Mouse (Mus musculus) liver, embryonic 15.5 days (tissue): ENCODE data around the gene Mcts2. TPM values are rescaled to one million over a fixed set of nuclear protein-coding genes. Genes with fewer than 3 reads are reported as not detected.
"Not testable (repeated sequence)": the region's sequence is repeated elsewhere in the genome, so short reads cannot be mapped to it uniquely, and the experiment has no call there.

Experiments used
- ATAC-seq: fragments of 200-750 bp; cut with Nextera tagmentation; 2 replicates; pipeline ENCODE4 v1.8.0; 2017; ENCODE audit warnings: moderate number of reproducible peaks, mild to moderate bottlenecking, moderate library complexity; ENCODE audit not compliant: insufficient read depth
- H3K27ac ChIP-seq: fragments of 300-500 bp; sonication (generic); replicated peaks from 2 replicates; pipeline ENCODE4 v1.5.1; 2015; ENCODE audit warnings: mild to moderate bottlenecking, inconsistent platforms
- H3K27me3 ChIP-seq: fragments of 300-500 bp; sonication (generic); 2 replicates; pipeline ENCODE4 v1.6.1; 2015; ENCODE audit warnings: mild to moderate bottlenecking, inconsistent platforms
- H3K36me3 ChIP-seq: fragments of 300-500 bp; sonication (generic); replicated peaks from 2 replicates; pipeline ENCODE4 v1.6.1; 2015; ENCODE audit warnings: moderate library complexity, mild to moderate bottlenecking, inconsistent platforms
- H3K4me1 ChIP-seq: fragments of 300-500 bp; sonication (generic); replicated peaks from 2 replicates; pipeline ENCODE4 v1.6.1; 2015; ENCODE audit warnings: inconsistent platforms
- H3K4me2 ChIP-seq: fragments of 300-500 bp; sonication (generic); 2 replicates; pipeline ENCODE4 v1.6.1; 2015; ENCODE audit warnings: moderate library complexity, mild to moderate bottlenecking, inconsistent platforms
- H3K4me3 ChIP-seq: fragments of 300-500 bp; sonication (generic); replicated peaks from 2 replicates; pipeline ENCODE4 v1.5.1; 2015; ENCODE audit warnings: mild to moderate bottlenecking, inconsistent platforms
- H3K9ac ChIP-seq: fragments of 300-500 bp; sonication (generic); 2 replicates; pipeline ENCODE4 v1.6.1; 2015; ENCODE audit warnings: moderate library complexity, mild to moderate bottlenecking, inconsistent platforms
- H3K9me3 ChIP-seq: fragments of 300-500 bp; sonication (generic); replicated peaks from 2 replicates; pipeline ENCODE4 v1.6.1; 2016; ENCODE audit warnings: inconsistent platforms
- WGBS: fragments of 180-500 bp; shearing (Covaris S2); methylation state at CpG from one replicate; pipeline ENCODE4 v1.1.7; 2015; ENCODE audit warnings: mixed read lengths; ENCODE audit not compliant: insufficient replicate concordance; 5-methylcytosine and 5-hydroxymethylcytosine counted together
- polyA plus RNA-seq: library from polyadenylated mRNA; unstranded; fragments of >200 nt; fragmentation: Nextera tagmentation; extraction: Ambion mirVana; gene quantifications from 2 replicates; pipeline ENCODE4 v1.2.1, GENCODE M21; 2015

Mcts2 gene
- polyA plus RNA-seq = 12.1 and 12.4 TPM in 2 replicates

DNA sequence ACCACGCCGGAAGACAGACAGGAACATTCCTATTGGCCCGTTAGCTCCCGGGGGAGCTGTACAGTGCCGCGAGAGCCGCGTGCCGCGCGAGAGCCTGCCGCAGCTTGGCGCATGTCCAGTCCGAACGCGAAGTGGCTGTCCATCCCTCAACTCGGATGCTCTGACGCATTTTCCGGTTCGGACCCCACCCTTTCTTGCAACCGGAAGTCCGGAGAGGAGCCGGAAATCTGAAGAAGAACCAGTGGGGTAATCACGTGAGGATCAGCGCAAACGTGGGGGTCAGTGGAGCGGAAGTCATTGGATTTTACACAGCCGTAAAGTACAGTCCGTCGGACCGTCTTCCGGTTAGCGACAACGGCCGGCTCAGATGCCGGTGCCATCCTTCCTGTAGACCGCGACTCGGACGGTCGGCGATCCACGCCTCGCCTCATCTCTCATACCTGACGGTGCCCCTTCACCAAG, at the start of gene Mcts2:
Gene Mcts2, plus strand, starts transcription at position 230 of the 462 bp plus-strand sequence.
- peaks cover 32% of the 10 kb centered on the region for H3K4me1 ChIP-seq
- peak within 1 kb of the TSS; percentile 45 for H3K9ac ChIP-seq
- WGBS = 61% methylated on average over 45 of the region's 45 CpGs
- ATAC-seq = peak; percentile 96
- no peaks in the 10 kb centered on the region for H3K9me3 ChIP-seq
- H3K27me3 ChIP-seq = no peaks in the 10 kb centered on the region
- peak within 1 kb of the TSS; percentile 38 for H3K27ac ChIP-seq
- peak within 1 kb of the TSS; percentile 69 for H3K4me2 ChIP-seq
- peak within 1 kb of the TSS; percentile 63 for H3K4me3 ChIP-seq
- peaks cover 94% of the 10 kb centered on the region for H3K36me3 ChIP-seq

DNA sequence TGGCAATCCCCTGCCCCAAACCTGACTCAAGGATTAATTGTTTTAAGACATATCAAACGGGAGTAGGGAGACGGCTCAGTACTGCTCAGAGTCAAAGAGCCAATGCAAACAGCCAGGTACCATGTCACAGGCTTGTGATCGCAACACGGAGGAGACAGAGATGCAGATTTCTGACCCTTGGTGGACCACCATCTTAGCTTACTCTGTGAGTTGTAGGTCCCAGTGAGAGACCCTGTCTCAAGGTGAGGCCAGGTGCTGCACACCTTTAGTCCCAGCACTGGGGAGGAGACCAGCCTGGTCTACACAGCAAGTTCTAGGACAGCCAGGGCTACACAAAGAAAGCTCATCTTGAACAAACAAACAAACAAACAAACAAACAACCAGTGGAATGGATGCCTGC, 49.5 kb upstream of the Mcts2 start:
- no peak overlapping the region for H3K4me2 ChIP-seq
- 0 out of 2 replicates have a peak overlapping the region, but pooled peaks have one; percentile 6 for H3K27ac ChIP-seq
- H3K4me1 ChIP-seq = no peaks in the 10 kb centered on the region
- WGBS = 71% methylated on average over 4 of the region's 4 CpGs
- H3K4me3 ChIP-seq = no peak overlapping the region
- H3K36me3 ChIP-seq = no peaks in the 10 kb centered on the region
- no peaks in the 10 kb centered on the region for H3K9me3 ChIP-seq
- no peak overlapping the region for H3K9ac ChIP-seq
- H3K27me3 ChIP-seq = peaks cover 11% of the 10 kb centered on the region
- ATAC-seq = no peak

DNA sequence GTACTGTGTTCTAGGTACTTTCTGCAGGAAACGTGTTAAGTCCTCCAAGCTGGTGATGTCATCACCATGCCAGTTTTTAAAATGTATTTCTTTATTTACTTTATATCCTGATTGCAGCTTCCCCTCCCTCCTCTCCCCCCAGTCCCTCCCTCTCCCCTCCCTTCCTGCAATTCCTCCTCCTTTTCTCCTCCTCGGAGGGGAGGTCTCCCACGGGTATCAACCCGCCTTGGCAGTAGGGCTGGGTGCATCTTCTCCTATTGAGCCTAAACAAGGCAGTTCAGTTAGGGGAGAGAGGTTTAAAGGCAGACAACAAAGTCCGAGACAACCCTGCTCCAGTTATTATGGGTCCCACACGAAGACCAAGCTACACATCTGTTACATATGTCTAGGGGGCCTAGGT, 48.0 kb upstream of the Mcts2 start:
- no peaks in the 10 kb centered on the region for H3K9me3 ChIP-seq
- H3K27me3 ChIP-seq = peaks cover 4% of the 10 kb centered on the region; the same call in 1 of the 2 replicates
- H3K36me3 ChIP-seq = no peaks in the 10 kb centered on the region
- no peak for ATAC-seq
- no peaks in the 10 kb centered on the region for H3K4me1 ChIP-seq
- no peak overlapping the region for H3K4me3 ChIP-seq
- H3K4me2 ChIP-seq = no peak overlapping the region
- H3K9ac ChIP-seq = no peak overlapping the region
- 46% methylated on average over 6 of the region's 6 CpGs for WGBS
- no peak overlapping the region; the same call in 1 of the 2 replicates for H3K27ac ChIP-seq

DNA sequence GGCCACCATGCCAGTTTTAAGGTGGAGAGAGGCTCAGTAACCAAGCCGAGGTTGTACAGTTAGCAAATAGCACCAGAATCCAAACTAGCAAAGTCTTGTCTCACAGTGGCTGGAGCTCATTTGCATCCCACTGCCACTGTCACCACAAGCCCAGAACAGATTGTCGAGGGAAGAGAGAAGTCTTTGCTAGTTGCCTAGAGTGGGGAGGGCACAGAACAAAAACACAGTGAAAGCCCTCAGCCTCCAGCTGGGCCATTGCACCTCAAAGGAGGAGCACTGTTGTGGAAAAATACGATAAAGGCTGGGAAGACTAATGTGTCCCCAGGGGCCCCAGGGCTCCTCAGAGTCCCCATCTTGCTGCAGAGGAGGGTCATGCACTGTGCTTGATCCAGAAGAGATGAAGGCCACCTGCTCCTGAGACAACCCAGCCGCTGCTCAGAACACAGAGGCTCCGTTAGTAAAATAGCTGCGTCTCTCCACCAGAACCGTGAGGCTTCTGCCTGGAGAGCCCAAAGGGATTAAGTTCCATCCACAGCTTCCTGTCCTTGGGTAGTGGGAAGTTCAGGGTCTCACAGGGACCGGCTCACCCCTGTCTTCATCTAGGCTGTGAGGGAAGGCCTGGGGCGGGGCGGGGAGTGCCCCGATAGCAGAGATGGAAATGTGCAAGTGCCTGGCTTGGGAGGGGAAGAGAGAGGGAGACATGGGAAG, 47.3 kb upstream of the Mcts2 start:
- no peak overlapping the region for H3K4me2 ChIP-seq
- no peaks in the 10 kb centered on the region for H3K9me3 ChIP-seq
- H3K36me3 ChIP-seq = no peaks in the 10 kb centered on the region
- H3K27me3 ChIP-seq = 0 out of 2 replicates have a peak, but pooled peaks cover under 1% of the 10 kb centered on the region
- ATAC-seq = no peak
- H3K27ac ChIP-seq = no peak overlapping the region; the same call in 1 of the 2 replicates
- WGBS = 36% methylated on average over 11 of the region's 11 CpGs
- H3K4me3 ChIP-seq = no peak overlapping the region
- no peak overlapping the region for H3K9ac ChIP-seq
- no peaks in the 10 kb centered on the region for H3K4me1 ChIP-seq

DNA sequence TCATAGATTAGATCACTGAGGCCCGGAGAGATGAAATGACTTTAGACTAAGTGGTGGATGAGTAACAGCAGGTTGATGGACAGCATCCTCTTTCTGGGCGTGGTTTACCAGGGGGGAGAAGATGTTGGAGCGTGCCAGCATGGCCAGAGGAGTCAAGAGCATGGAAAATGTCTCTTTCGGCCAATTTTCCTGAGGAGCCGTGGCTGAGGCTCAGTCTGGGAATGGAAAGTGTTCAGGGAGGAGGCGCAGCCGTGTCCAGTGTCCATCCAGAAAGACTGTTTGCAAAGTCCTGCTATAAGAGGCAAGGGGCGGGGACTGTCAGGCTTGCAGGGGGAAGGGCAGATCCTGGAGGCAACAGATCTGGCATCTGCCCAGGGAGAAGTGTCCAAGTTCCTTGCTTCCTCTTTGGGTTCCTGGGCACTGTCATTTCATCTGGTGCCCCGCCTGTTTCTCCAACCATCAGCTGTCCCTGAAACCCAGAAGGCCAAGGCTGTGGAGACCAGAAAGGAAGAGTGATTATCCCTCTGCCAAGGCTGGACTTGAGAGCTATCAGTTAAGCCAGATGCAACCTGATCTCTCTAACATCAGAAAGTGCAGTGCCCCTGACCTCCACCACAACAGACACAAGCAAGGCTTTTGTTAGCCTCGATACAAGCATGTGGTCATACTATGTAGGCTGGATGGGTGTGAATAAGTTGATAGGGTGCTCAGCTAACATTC, 33.8 kb upstream of the Mcts2 start:
- Histone ChIP-seq H3K27me3 (no peaks in the 10 kb centered on the region; the same call in 1 of the 2 replicates), H3K9ac (no peak overlapping the region), H3K27ac (no peak overlapping the region), H3K4me3 (no peak overlapping the region), H3K36me3 (no peaks in the 10 kb centered on the region), H3K4me2 (no peak overlapping the region), H3K4me1 (peaks cover 5% of the 10 kb centered on the region; the same call in 1 of the 2 replicates), H3K9me3 (no peaks in the 10 kb centered on the region)
- no peak for ATAC-seq
- 39% methylated on average over 10 of the region's 10 CpGs for WGBS

DNA sequence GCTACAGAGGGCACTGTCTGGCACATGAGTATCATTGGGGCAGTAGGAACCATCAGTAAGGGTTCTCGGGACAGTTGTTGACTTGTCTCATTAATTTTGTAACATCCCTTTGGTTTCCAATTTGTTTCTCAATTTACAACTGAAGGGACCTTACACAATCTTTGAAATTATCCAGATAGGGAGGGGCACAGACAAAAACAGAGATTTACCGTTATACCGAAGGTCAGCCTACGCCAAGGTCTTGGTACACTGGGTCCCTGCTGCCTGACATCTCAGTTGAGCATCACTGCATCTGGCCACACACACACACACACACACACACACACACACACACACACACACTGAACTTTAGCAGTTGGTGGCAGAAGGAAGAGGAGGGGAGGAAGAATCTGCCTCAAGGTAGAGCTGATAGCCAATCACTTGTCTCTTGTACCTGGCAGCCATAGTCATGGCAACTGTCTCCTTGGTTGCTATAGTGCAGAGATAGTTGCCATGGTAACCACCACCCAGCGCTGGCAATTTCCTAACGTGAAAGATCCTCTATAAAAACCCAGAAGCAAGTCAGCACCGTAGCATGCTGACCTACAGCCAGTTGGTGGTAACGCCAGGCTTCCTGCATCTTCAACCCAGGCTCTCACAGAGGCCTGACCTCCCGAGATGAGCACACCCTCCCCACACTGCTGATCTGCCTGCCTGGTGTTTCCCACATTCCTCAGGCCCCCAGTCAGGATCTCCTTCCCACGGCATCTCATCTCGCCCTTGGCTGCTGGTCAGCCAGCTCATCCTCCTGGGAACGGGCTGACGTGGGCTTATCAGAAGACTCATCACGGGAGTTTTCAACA, 32.7 kb upstream of the Mcts2 start:
- H3K9ac ChIP-seq = no peak overlapping the region
- no peak overlapping the region for H3K27ac ChIP-seq
- no peak overlapping the region for H3K4me2 ChIP-seq
- H3K9me3 ChIP-seq = no peaks in the 10 kb centered on the region
- H3K36me3 ChIP-seq = no peaks in the 10 kb centered on the region
- peaks cover 5% of the 10 kb centered on the region; the same call in 1 of the 2 replicates for H3K4me1 ChIP-seq
- no peak overlapping the region for H3K4me3 ChIP-seq
- no peak for ATAC-seq
- no peaks in the 10 kb centered on the region; the same call in 1 of the 2 replicates for H3K27me3 ChIP-seq
- 37% methylated on average over 14 of the region's 14 CpGs for WGBS

DNA sequence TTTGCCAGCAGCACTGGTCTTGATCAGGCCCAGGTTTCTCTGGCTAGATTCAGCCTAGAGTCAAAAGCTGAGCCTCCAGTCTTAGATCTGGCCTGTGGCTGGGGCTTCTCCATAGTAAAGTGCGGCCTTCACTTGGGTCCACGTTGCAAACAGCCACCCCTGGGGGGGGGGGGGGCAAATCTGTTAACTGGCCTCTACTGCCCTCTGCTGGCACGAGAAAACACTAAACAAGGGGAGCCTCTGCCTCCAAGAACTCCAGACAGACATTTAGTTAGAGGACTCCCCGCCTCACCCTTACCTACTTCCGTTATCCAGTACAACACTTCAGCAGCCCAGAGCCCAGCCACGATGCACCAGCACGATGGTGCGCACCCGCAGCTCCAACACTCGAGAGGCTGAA, 29.4 kb upstream of the Mcts2 start:
- Histone ChIP-seq H3K4me1 (peaks cover 5% of the 10 kb centered on the region; the same call in 1 of the 2 replicates), H3K4me3 (no peak overlapping the region), H3K27ac (no peak overlapping the region), H3K36me3 (no peaks in the 10 kb centered on the region), H3K9ac (no peak overlapping the region), H3K27me3 (no peaks in the 10 kb centered on the region; the same call in 1 of the 2 replicates), H3K9me3 (no peaks in the 10 kb centered on the region), H3K4me2 (no peak overlapping the region)
- WGBS = 53% methylated on average over 10 of the region's 10 CpGs
- no peak for ATAC-seq

DNA sequence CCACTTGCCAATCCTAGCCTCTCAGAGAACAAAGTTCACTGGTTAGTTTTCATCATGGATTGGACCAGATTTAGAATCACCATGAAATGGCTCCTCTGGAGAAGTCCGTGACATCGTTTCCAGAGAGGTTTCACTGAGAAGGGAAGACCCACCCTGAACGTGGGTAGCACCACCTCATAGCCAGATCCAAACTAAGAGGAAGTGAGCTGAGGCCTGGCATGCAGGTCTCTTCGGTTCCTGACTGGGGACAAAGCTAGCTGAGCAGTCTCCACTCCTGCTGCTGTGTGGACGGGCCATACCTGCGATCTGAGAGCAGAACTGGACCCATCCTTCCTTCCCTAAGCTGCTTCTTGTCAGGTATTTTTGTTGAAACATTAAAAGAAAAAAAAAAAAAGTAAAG, 25.7 kb upstream of the Mcts2 start:
- Histone ChIP-seq H3K36me3 (no peaks in the 10 kb centered on the region), H3K9me3 (no peaks in the 10 kb centered on the region), H3K27me3 (no peaks in the 10 kb centered on the region; the same call in 1 of the 2 replicates), H3K9ac (no peak overlapping the region), H3K4me2 (no peak overlapping the region), H3K4me1 (no peaks in the 10 kb centered on the region), H3K4me3 (no peak overlapping the region), H3K27ac (no peak overlapping the region)
- WGBS = 38% methylated on average over 6 of the region's 6 CpGs
- ATAC-seq = no peak

DNA sequence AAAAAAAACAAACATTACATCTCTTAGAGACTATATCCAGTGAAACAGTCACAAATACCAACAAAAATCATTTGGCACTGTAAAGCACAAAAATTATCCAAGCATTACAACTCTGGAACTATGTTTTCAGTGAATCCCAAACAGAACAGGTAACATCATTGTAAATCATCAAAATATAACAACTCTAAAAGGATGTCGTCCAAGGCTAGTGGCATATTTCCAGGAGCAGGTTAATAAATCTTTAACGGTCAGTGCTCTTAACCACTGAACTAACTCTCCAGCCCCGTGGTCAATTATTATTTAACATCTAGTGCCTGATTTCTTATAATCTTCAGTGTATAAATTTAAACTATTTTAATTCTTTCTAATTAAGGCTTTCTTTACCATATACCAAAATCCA, 20.6 kb upstream of the Mcts2 start:
- not testable (repeated sequence) for H3K4me2 ChIP-seq, H3K9me3 ChIP-seq, H3K36me3 ChIP-seq, H3K9ac ChIP-seq, H3K27me3 ChIP-seq, H3K27ac ChIP-seq, ATAC-seq, H3K4me3 ChIP-seq
- 58% methylated on average over 3 of the region's 3 CpGs for WGBS
- H3K4me1 ChIP-seq = peaks cover 22% of the 10 kb centered on the region

DNA sequence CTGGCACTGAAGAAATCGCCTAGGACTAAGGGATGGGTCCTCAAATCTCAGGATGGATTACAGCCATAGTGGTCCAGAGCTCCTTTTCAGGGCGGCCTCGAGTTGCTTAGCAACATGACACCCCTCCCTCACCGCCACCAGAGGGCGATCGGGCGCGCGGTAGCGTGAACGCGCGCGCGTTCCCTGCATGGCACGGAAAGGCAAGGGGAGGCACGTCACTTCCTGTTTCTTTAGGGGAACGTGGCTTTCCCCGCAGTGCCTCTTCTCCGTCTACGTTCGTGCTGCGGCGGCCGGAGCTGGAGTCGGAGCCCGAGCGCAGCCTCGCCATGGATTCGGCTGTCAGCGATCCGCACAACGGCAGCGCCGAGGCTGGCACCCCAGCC, 17.6 kb upstream of the Mcts2 start, which contains the start of gene H13:
Gene H13, plus strand, starts transcription at position 206 of the 383 bp plus-strand sequence.
- H3K4me3 ChIP-seq = peak within 1 kb of the TSS; percentile 90
- peak within 1 kb of the TSS; percentile 81 for H3K27ac ChIP-seq
- H3K36me3 ChIP-seq = 0 out of 2 replicates have a peak, but pooled peaks cover 3% of the 10 kb centered on the region
- peak within 1 kb of the TSS; percentile 74 for H3K9ac ChIP-seq
- H3K27me3 ChIP-seq = peaks cover 3% of the 10 kb centered on the region; the same call in 1 of the 2 replicates
- H3K4me1 ChIP-seq = peaks cover 42% of the 10 kb centered on the region
- peak within 1 kb of the TSS; percentile 92 for H3K4me2 ChIP-seq
- ATAC-seq = peak; percentile 78
- under 1% methylated on average over 35 of the region's 35 CpGs for WGBS
- H3K9me3 ChIP-seq = no peaks in the 10 kb centered on the region
